Mouse (Mus musculus) megakaryocyte, adult 5-6 weeks (primary cell): Measurements from ENCODE around the gene Ddhd1. TPM values are rescaled to one million over a fixed set of nuclear protein-coding genes. Genes with fewer than 3 reads are reported as not detected.

ENCODE experiments used
- ATAC-seq: 2 replicates; pipeline ENCODE4 v1.8.0; 2016; ENCODE audit warnings: mild to moderate bottlenecking, inconsistent platforms; ENCODE audit not compliant: poor library complexity, severe bottlenecking
- total RNA-seq, 2 experiments: library from RNA; stranded (forward) in 1 of 2; stranded (reverse) in 1 of 2; fragments of 153-499, 151-499 nt in 1 of 2; fragments of 221-1000, 200-1000 nt in 1 of 2; gene quantifications; 2 replicates each; pipeline versions ENCODE4 v1.2.3 to v1.2.4; 2015 to 2017

Gene Ddhd1
- total RNA-seq, 2 experiments from 2014 or later, result 34.0 to 46.5 TPM

DNA sequence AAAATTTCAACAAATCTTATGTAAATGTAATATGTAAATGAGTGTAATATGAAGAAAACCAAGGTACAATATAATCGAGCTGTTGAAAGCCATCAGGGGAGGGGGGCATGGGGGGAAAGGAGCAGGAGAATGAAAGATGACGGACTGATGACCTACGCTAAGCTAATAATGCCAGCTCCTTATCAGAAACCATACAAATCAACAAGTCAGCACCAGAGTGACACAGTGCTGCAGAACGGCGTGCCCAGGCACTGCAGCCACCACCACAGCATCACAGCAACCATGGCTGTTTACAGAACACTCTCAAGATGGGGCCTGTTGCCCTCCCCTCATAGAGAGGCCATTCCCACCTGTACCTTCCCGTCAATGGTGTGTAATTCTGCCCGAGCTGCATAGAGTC, 10.8 kb downstream of the Ddhd1 start:
- no peak for ATAC-seq

- no peak for ATAC-seq
These were observed 13.2 kb downstream of the Ddhd1 start for GRCm38 (mm10) chr14:45644786-45645185.

- ATAC-seq, result no peak
These were observed 13.7 kb downstream of the Ddhd1 start for GRCm38 (mm10) chr14:45644202-45644601.

- ATAC-seq, result no peak
These were observed 14.5 kb downstream of the Ddhd1 start for GRCm38 (mm10) chr14:45643461-45643860.

- ATAC-seq, result no peak
These were observed 15.1 kb downstream of the Ddhd1 start for GRCm38 (mm10) chr14:45642795-45643194.

GRCm38 (mm10) chr14:45642217-45642616, 15.7 kb downstream of the Ddhd1 start:
- ATAC-seq, result no peak

GRCm38 (mm10) chr14:45638717-45639116, 19.2 kb downstream of the Ddhd1 start:
- no peak for ATAC-seq

DNA sequence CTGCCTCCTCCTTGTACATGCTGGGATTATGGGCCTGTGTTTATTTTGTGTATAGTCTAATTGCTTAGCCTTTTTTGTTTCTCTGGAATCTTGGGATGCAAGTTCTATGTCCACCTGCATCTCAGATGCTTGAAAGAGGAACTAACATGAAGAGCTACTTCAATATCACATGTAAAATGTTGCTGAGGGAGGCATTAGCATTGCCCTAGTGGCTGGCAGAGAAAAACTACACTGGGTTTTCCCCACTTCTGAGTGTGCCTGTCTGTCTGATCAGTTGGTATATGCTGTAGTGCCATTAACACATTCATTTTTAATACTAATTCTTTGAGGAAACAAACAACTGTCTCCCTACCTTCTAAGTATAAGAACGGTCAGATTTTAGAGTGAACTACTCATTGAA, 22.4 kb downstream of the Ddhd1 start:
- no peak for ATAC-seq

- peak; percentile 88 for ATAC-seq
These were observed 25.0 kb downstream of the Ddhd1 start for GRCm38 (mm10) chr14:45632756-45633537.

DNA sequence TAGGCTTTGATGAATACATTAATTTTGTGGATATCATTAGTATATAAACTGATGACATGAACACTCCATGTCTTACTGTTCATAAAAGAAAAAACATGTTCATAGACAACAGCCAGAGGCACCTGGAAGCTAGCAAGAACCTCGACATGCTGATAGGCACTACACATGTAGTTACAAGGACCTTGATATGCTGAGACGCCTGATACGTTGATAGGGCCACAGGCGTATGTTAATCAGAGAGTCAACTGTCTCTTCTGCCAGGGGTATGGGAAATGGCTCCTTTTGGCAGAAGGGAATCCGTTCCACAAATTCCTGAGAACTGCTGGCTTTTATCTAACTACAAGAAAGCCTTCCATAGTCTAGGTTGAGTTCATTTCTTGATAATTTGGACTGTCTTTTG, 27.4 kb downstream of the Ddhd1 start:
- no peak for ATAC-seq

DNA sequence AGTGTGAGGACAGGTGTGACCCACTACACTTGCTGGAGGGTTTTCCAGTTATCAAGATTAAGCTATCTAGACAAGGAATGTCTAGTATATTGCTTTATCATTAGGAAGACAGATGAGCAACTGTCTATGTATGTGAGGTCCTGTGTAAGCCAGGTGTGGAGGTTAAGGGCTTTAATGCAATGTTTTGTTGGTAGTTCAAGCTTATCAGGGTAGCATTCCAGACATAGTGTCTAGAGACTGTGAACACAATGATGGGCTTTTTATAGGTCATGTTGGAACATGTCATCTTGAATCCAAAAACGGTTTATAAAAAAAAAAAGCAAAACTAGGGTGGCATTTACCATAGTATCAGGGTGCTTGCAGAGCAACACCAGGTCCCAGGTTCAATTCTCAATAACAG, 28.0 kb downstream of the Ddhd1 start:
- ATAC-seq, result no peak

- ATAC-seq, result no peak
These were observed 39.6 kb downstream of the Ddhd1 start for GRCm38 (mm10) chr14:45618351-45618750.

DNA sequence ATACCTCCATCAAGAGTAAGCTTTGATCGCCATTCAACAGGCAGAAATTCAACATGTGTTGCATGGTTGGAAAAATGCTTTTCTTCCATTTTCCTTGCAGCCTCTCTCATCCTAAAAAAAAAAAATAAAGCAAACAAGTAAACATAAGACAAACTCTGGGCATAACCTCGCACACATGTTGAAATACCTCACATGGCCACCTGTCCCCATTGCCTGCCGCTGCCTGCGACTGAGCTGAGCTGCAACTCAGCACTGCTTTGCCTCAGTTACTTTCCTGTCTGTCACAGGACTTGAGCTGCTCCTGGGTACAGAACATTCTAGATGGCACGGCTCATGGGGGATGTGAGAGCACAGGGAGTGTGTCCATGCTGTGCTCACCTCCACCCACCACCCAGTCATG, 41.4 kb downstream of the Ddhd1 start:
- no peak for ATAC-seq

DNA sequence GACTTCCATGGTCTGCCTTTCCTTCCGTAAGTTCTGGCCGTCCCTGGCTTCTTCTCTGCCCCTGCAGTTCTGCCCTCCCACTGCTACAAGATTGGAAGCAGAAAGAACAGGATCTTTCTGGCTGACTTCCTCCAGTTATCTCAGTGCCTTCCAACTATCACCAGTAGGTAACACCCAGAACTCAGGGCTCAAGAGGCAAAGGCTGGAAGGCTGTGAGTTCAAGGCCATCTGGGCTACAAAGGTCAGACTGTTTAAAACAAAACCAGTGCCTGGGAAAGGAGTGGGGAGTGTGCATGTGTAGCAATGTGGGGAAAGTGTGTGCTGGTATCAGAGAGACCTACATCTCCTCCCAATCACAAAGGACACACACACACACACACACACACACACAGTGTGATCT, 42.2 kb downstream of the Ddhd1 start:
- ATAC-seq, result no peak

GRCm38 (mm10) chr14:45614822-45615221, 43.1 kb downstream of the Ddhd1 start:
- no peak for ATAC-seq

DNA sequence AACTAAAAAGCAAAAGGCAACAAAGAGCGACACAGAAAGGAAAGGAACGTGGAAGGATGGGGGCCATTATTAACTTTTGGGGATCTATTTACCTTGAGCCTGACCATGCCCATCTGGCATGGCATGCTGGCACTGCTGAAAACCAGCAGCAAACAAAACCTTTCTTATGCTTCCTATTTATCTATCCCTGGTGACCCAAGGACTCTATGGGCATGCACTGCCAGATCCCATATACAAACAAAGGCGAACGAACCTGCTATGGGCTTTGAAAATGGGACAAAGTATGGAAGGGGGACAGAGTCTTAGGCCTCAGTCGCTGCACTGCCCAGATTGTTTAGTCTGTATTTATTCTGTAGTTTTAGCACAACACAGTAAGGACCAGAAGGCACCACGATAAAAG, 43.5 kb downstream of the Ddhd1 start:
- ATAC-seq, result no peak

DNA sequence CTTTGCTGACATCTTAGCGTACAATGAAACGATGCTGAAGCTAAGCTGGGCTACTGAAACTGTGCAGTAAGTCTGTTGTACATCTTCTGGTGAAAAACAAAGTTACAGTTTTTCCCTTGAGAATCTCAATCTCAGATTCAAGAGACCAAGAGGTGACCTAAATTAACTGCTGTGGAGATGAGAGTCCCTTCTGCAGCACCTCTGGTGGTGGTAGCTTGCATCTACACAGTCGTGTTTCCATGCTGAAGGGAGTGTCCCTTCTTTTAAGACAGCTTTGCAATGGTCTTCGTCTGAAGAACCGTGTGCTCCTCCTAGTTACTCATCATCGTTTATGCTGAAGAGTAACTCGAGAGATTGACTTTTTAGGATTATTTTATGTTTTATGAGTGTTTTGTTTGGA, 46.3 kb downstream of the Ddhd1 start:
- no peak for ATAC-seq

DNA sequence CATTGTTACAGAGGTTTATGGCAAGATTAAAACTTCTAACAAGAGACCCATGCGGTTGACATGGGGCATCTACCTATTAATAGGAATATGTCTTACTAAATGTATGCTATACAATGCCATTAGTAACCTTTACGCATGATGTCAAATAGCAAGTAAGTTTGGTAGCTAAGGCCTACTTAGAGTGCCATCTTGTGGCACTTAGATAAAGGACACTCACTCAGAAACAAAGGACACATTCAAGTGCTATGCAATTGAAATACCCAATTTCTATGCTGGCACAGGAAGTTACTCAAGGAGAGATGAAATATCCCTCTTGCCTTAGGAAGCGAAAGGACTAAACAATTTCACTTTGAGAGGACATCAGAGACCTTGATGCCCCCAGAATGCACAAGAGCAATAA, 55.9 kb downstream of the Ddhd1 start:
- ATAC-seq, result 0 out of 2 replicates have a peak, but pooled peaks have one; percentile 40

DNA sequence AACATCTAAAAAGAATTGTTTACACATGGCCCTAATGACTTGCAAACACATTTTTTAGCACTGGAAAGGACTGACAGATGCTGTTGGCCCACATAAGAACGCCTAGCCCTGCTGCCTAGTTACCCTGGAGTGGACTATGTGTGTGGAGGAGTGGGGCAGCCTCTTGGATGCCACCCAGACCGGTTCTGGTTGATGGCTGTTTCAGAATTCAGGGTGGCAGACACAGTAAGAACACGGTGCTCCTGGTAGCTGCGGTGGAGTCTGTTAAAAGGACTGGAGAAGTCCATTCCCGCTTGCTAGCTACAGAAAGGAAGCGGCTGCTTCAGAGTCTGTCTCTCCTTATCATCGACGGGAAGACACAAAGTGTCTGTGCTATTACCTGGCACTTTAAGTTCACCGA, 57.4 kb downstream of the Ddhd1 start:
- no peak for ATAC-seq

DNA sequence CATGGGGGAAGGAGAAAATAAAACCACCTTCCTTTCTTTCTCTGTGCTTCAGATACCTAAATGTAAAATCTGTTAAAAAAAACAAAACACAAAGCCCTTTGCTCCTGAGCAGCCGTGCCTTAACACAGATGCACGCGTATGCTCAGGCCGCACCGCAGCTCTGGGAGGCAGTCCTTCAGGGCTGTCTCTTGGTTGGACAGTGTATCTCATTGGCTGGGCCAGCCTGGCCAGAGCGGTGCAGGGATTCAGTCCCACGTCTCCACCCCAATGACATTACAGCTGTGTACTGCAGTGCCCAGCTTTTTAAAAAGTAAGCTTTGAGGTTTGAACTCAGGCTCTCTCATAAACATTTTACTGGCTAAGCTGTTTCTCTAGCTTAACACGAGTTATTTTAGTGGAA, 60.1 kb downstream of the Ddhd1 start:
- no peak for ATAC-seq

DNA sequence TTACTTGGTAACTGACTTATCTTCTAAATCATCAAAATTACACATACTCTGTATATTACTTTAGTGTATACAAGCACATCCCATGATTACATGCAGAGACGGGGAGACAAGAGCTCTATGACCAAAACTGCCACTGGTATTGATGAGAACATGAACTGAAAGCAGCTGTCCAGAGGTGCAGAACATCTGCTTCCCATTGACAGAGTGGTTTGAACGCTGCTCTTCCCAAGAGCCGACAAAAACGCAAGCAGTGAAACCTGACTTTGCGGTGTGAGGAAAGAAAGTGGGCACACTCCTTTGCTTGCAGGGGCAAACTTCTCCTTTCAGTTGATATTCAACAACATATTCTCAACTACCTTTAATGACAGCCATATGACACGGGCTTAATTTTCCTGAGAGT, 64.7 kb downstream of the Ddhd1 start:
- ATAC-seq, result no peak

- ATAC-seq, result no peak
These were observed 69.5 kb downstream of the Ddhd1 start for GRCm38 (mm10) chr14:45588403-45588802.

- ATAC-seq, result no peak
These were observed 70.4 kb downstream of the Ddhd1 start for GRCm38 (mm10) chr14:45587536-45587935.
